Mouse (Mus musculus) CH12.LX (cell line): ENCODE measurements around the gene Gm13271. TPM values are rescaled to one million over a fixed set of nuclear protein-coding genes. Genes with fewer than 3 reads are reported as not detected.
A peak's percentile ranks its signal among the peaks of the same experiment; 100 is the strongest.
"Not testable (repeated sequence)": the region's sequence is repeated elsewhere in the genome, so short reads cannot be mapped to it uniquely, and the experiment has no call there.

Source experiments
- DNase-seq: peaks from one replicate; pipeline ENCODE4 v3.0.0-alpha.2; 2013; ENCODE audit errors: extremely low read depth
- H3K27ac ChIP-seq: 2 replicates; pipeline ENCODE4 v1.5.1; 2012; ENCODE audit warnings: low read depth, mild to moderate bottlenecking, control low read depth, moderate library complexity; ENCODE audit not compliant: insufficient read depth
- H3K27me3 ChIP-seq: replicated peaks from 2 replicates; pipeline ENCODE3; 2012; ENCODE audit warnings: inconsistent platforms
- H3K36me3 ChIP-seq, 2 experiments: replicated peaks in 1 of 2; 2 replicates each; pipeline versions ENCODE3 to v1.6.1; 2012; ENCODE audit warnings: inconsistent platforms in 1 of 2, low read length in 1 of 2, mild to moderate bottlenecking in 1 of 2, mixed read lengths in 1 of 2, moderate library complexity in 1 of 2; ENCODE audit not compliant: control insufficient read depth in 1 of 2, insufficient read depth in 1 of 2
- H3K4me1 ChIP-seq, 2 experiments: 2 replicates each; pipeline ENCODE4 v1.6.1; 2012; ENCODE audit warnings: inconsistent platforms in 1 of 2, moderate library complexity in 1 of 2; ENCODE audit not compliant: insufficient read depth in 2 of 2, control insufficient read depth in 1 of 2
- H3K4me2 ChIP-seq: 2 replicates; pipeline ENCODE4 v1.6.1; 2012; ENCODE audit warnings: low read depth, mild to moderate bottlenecking, control low read depth; ENCODE audit not compliant: poor library complexity, insufficient read depth, severe bottlenecking
- H3K4me3 ChIP-seq, 3 experiments: fragments of 150-350 bp in 1 of 3; sonication (generic) in 1 of 3; replicated peaks in 1 of 3; 2 replicates each; pipeline versions ENCODE3 to v1.5.1; 2011 to 2012; ENCODE audit warnings: low read depth in 2 of 3, low read length in 2 of 3, mild to moderate bottlenecking in 2 of 3, moderate library complexity in 2 of 3, control low read depth in 1 of 3, improper control_type of control experiment in 1 of 3, inconsistent platforms in 1 of 3, mixed read lengths in 1 of 3; ENCODE audit not compliant: poor library complexity in 1 of 3
- H3K79me2 ChIP-seq: replicated peaks from 2 replicates; pipeline ENCODE4 v1.6.1; 2012; ENCODE audit warnings: mild to moderate bottlenecking, moderate library complexity; ENCODE audit not compliant: control insufficient read depth, poor library complexity, insufficient read depth, severe bottlenecking; ENCODE audit errors: extremely low read depth
- H3K9ac ChIP-seq: 2 replicates; pipeline ENCODE4 v1.6.1; 2012; ENCODE audit warnings: low read depth, mild to moderate bottlenecking, control low read depth, moderate library complexity; ENCODE audit not compliant: insufficient read depth
- H3K9me3 ChIP-seq: replicated peaks from 2 replicates; pipeline ENCODE3; 2012; ENCODE audit warnings: low read length, inconsistent platforms, mixed read lengths
- CTCF ChIP-seq, 2 experiments: IDR thresholded peaks in 1 of 2; conservative IDR thresholded peaks in 1 of 2; 2 replicates each; pipeline ENCODE4 v1.5.1; 2011 to 2012; ENCODE audit warnings: low read depth in 2 of 2, low read length in 2 of 2, improper control_type of control experiment in 1 of 2, inconsistent platforms in 1 of 2, mild to moderate bottlenecking in 1 of 2, moderate library complexity in 1 of 2
- NRF1 ChIP-seq: IDR thresholded peaks from 2 replicates; pipeline ENCODE4 v1.6.1; 2014; ENCODE audit warnings: low read depth, mild to moderate bottlenecking, inconsistent platforms, low read length, improper control_type of control experiment, moderate library complexity
- dilution Hi-C: fragments of 300-500 bp; cut with MboI; formaldehyde crosslinking; loops from 2 replicates; pipeline ENCODE4 v1.14.3; 2020; ENCODE audit warnings: low sequenced_read_pairs; ENCODE audit not compliant: extremely low pct_unique_long_range_greater_than_20kb, extremely low pct_ligation_motif_present
- in situ Hi-C: fragments of 300-500 bp; cut with MboI; formaldehyde crosslinking; loops from 3 replicates; pipeline ENCODE4 v1.14.3; 2019; ENCODE audit warnings: low sequenced_read_pairs, low pct_ligation_motif_present, low pct_unique_long_range_greater_than_20kb, mixed read lengths
- polyA plus RNA-seq: library from polyadenylated mRNA; unstranded; fragments of >175 nt; gene quantifications from 2 replicates; pipeline ENCODE4 v1.2.1, GENCODE M21; 2012; ENCODE audit warnings: low read depth; ENCODE audit not compliant: insufficient read length
- total RNA-seq, 2 experiments: library from RNA; depleted of rRNA; stranded (reverse); fragments of 300-350 nt in 1 of 2; fragments of >200 nt in 1 of 2; gene quantifications; 2 replicates each; pipeline ENCODE4 v1.2.3; 2012 to 2014

Gm13271 gene
- total and polyA plus RNA-seq, 3 experiments = not detected

- H3K36me3 ChIP-seq, H3K27me3 ChIP-seq, H3K79me2 ChIP-seq, H3K4me1 ChIP-seq, H3K9ac ChIP-seq, H3K9me3 ChIP-seq, dilution Hi-C loops, in situ Hi-C loops, H3K27ac ChIP-seq: not testable (repeated sequence)
- peak; percentile 37 for DNase-seq
- TF ChIP-seq CTCF (conservative IDR thresholded peaks at IDR 0.05 in 1 of 2, IDR thresholded peaks at IDR 0.05 in 1 of 2; ENCODE audit: low read depth in 2 of 2, low read length in 2 of 2) = peak in 1 of 2 experiments; percentile 37; a peak in 2 of 4 replicates
- TF ChIP-seq NRF1 = peak; percentile 17; the same call in 1 of the 2 replicates
- Histone ChIP-seq H3K4me3 (peak overlapping the region in 1 of 3 experiments; percentile 58), H3K4me2 (0 out of 2 replicates have a peak overlapping the region, but pooled peaks have one; percentile 0)
Observed at GRCm38 (mm10) chr4:88763384-88764018, 8.8 kb downstream of the Gm13271 start.

GRCm38 (mm10) chr4:88773534-88773933 is 18.9 kb downstream of the Gm13271 start, which contains the start of gene Gm13290:
Gene Gm13290 (plus strand): TSS chr4:88773834.
- H3K4me3 ChIP-seq, H3K36me3 ChIP-seq, in situ Hi-C loops, H3K27ac ChIP-seq, H3K4me1 ChIP-seq, H3K9ac ChIP-seq, dilution Hi-C loops, H3K27me3 ChIP-seq, DNase-seq, H3K9me3 ChIP-seq, H3K79me2 ChIP-seq: not testable (repeated sequence)
- 0 out of 2 replicates have a peak within 1 kb of the TSS, but pooled peaks have one; percentile 24 for H3K4me2 ChIP-seq

- H3K9ac ChIP-seq, H3K27me3 ChIP-seq, H3K9me3 ChIP-seq, H3K27ac ChIP-seq, H3K36me3 ChIP-seq, in situ Hi-C loops, H3K4me3 ChIP-seq, H3K4me1 ChIP-seq, DNase-seq, dilution Hi-C loops, H3K4me2 ChIP-seq, H3K79me2 ChIP-seq: not testable (repeated sequence)
Observed at GRCm38 (mm10) chr4:88776622-88777021, 22.0 kb downstream of the Gm13271 start, which contains the start of gene Gm13289. Gene Gm13289 (plus strand): TSS chr4:88776922.

- in situ Hi-C loops, H3K79me2 ChIP-seq, H3K9ac ChIP-seq, H3K27me3 ChIP-seq, H3K9me3 ChIP-seq, H3K4me1 ChIP-seq, H3K4me3 ChIP-seq, DNase-seq, H3K36me3 ChIP-seq, H3K4me2 ChIP-seq, dilution Hi-C loops, H3K27ac ChIP-seq: not testable (repeated sequence)
Observed at GRCm38 (mm10) chr4:88779550-88779949, 24.9 kb downstream of the Gm13271 start, which contains the start of gene Gm13272. Gene Gm13272 (plus strand): TSS chr4:88779850.

- dilution Hi-C loops, H3K27me3 ChIP-seq, DNase-seq, H3K79me2 ChIP-seq, H3K4me3 ChIP-seq, H3K4me1 ChIP-seq, H3K4me2 ChIP-seq, in situ Hi-C loops, H3K9me3 ChIP-seq, H3K9ac ChIP-seq, H3K36me3 ChIP-seq, H3K27ac ChIP-seq: not testable (repeated sequence)
Observed at GRCm38 (mm10) chr4:88780320-88780719, 25.7 kb downstream of the Gm13271 start.

- H3K9ac ChIP-seq, H3K4me2 ChIP-seq, H3K79me2 ChIP-seq, H3K36me3 ChIP-seq, H3K27me3 ChIP-seq, in situ Hi-C loops, H3K4me1 ChIP-seq, DNase-seq, dilution Hi-C loops, H3K9me3 ChIP-seq, H3K27ac ChIP-seq: not testable (repeated sequence)
- H3K4me3 ChIP-seq = peak within 1 kb of the TSS in 1 of 3 experiments; percentile 60
Observed at GRCm38 (mm10) chr4:88781831-88782230, 27.2 kb downstream of the Gm13271 start, which contains the start of gene Ifnz. Gene Ifnz (plus strand): TSS chr4:88782131.
